Mouse (Mus musculus) T-cell, adult 2 months (primary cell): ENCODE results near the gene Atp5e.

Experiments used
- DNase-seq: peaks from one replicate; pipeline ENCODE4 v3.0.0; 2022; ENCODE audit warnings: low spot score

Gene Atp5e

DNA sequence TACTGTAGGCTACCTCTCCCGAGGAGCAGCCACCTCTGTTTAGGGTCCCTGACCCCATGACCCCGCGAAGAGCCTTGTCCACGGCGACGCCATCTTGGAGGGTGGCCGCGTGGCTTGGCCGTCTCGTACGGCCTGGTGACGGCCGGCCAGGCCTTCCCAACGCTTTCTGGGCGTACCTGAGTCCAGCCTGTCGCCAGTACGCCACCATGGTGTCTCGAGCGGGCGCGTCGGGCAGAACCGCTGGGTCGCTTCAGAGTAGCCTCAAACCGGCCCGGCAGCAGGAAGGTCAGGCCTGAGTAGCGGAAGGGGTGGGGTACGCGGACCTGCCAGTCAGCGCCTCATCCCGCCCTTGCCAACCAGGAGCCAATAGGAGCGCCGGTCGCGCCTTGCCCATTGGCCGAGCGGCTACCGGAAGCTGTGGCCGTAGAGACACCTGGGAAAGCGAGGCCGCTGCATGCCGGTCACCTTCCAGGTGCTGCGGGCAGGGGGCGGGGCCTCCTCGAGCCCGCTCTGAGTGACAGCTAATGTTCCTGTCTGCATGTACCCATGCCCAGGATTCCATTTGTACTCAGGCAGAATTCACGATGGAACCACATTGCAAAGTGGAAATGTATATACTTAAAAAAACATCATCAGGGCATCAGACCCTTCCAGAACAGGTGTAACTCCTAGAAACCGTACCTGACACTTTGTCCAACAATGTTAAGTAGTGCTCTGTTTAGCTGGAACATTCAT lies at the start of gene Atp5e:
Gene Atp5e, minus strand, starts transcription at position 317 of the 735 bp plus-strand sequence.
- DNase-seq, result peak; percentile 83

GRCm38 (mm10) chr2:174509825-174510224 lies 45.9 kb upstream of the Atp5e start:
- DNase-seq, result no peak

GRCm38 (mm10) chr2:174507998-174508397 lies 44.1 kb upstream of the Atp5e start:
- DNase-seq, result no peak

GRCm38 (mm10) chr2:174502831-174503460 lies 39.0 kb upstream of the Atp5e start:
- no peak for DNase-seq

DNA sequence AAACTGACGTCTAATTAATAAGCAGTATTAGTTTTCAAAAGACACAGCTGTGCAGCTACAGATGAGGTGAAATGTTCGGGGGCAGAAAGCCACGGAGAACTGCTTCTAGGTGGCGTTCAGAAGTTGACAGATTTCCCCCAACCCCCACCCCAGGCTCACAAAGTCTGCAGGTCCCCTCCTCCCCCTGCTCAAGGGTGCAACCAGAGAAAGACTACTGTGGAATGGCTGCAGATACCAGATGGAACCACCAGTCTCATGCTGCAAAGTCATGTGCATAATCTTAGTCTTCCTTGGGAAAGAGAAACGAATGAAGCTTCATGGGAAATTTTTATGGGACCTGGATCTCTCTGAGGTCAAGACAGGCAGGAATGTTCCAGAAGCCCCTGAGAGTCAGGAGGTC lies 38.4 kb upstream of the Atp5e start:
- no peak for DNase-seq

DNA sequence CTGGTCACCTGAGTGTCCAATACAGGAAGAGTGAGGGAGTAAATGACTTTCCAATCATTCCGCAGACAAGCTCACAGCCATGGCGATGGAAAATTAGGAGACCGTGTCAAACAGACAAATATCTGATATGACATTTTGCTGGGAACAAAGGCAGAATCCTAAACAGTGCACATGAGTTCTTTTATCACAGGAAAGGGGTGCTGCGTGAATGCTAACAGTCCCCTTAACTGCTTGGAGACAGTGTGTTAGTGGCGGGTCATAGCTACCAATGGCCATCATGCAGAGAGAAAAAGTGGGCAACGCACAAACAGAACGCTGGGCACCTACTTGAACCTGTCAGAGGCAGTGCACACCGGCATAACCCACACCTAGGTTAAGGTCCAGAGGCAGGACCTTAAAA lies 37.6 kb upstream of the Atp5e start:
- no peak for DNase-seq

- no peak for DNase-seq
These were observed 37.1 kb upstream of the Atp5e start for GRCm38 (mm10) chr2:174500814-174501503.

DNA sequence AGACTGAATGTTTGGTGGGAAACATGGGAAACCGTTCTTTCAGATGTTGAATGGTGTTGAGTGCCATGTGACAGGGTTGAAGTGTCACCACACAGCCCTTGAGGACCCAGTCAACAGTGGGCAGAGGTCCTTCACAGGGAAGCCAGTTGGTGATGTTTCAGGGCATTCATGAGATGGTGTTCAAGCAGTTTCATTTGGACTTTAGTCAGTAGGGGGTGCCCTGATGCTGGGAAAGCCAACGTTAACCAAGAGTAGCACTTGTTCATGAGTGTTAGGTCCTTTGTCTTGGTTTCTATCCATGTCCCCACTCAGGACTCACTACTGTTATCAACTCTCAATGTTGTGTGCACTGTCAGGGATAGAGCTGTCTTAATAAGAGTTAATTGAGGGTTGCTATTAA lies 29.0 kb upstream of the Atp5e start:
- DNase-seq, result peak; percentile 54

DNA sequence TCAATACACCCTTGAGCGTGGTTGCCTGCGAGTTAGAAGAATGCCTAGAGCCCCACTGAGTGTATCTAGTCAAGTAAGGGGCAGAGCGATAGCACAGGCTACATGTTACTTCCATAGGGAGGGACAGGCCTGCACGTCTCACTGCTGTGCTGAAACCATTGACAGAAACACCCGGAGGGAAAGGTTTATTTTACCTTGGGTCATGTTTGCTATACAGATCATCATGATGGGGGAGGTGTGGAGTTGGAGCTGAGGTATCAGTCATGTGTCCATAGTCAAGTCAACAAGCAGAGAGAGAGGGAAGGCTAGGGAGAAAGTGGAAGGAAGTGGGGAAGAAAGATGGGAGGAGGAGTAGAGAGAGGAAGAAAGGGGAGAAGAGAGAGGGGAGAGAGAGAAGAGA lies 23.1 kb upstream of the Atp5e start:
- no peak for DNase-seq

DNA sequence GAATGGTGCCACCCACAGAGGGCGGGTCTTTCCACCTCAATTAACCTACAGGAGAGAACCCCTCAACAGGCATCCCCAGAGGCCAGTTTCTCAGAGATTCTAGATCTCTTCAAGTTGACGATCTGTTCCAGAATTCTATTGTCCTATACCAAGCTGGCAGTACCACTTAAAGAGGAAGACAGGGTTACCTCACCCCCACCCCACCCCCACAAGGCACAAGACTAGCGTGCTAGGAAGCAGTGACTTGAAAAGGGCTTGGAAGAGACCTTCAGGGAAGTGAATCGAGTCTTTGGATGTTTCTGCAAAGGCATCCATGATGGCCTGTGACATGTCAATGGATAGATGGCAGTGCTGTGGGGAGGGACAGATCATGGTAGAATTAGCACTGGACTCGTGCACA lies 14.8 kb upstream of the Atp5e start:
- DNase-seq, result no peak

DNA sequence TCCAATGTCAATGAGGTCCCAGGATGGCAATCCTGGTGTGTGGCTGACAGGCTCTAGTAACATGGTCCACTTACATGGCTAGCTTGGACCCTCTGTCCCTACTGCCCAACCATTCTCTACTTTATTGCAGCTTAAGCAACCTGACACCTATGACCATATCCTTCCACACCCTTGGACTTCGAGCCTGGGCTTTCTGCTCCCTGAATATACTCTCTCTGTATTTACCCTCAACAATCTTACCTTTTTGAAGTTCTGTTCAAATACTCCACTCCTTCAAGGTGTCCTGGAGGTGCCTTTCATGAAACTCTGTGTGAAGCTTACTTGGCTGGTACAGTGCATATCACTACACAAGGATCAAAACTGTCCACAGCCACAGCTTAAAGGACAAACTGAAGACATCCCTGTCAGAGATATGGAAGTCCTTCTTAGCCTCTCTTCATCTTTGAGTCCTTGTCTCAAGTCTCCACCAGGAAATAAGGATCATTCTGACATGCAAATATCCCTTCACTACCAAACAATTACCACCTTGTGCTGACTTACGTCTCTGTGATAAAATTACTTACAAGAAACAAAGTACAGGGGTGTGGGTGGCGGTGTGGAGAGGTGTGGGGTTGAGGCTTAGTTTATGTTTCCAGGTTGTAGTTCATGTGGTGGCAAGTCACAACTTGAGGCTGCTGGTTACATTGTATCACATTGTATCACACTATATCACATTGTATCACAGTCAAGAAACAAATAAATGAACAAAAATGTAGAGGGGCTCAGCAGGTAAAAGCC lies 13.8 kb upstream of the Atp5e start:
- DNase-seq, result no peak

- no peak for DNase-seq
These were observed 9.6 kb upstream of the Atp5e start for GRCm38 (mm10) chr2:174473550-174473927.

DNA sequence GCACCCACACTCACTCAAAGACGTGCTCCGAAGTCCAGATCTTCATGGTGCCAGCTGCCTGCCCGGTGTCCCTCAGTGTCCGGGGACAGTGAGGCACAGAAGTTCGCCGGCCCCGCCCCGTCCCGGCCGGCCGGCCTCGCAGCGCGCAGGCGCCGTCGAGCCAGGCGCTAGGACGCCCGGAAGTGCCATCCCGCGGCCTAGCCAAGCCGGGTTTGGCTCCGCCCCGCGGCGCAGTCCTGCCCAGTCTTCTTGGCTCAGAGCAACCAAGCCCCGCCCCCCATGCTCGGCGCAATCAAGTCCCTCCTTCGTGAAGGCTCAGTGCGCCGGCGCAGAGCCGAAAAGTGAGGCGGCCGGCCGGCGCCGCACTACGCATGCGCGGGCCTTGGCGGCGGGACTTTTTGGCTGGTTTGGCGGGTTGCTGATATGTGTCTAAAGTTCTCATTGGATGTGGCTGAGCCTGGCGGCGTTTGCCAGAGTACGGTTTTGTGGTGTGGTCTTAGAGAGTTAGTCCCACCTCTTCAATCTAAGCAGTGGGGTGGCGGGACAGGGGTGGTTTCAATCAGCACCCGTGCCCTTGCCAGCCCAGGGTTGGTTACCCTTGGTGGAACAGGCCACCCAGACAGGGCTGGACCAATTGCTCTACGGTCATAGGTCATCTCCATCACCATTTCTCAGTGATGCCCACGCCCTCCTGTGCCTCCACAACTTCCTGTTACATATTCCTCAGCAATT lies 9.1 kb upstream of the Atp5e start, which contains the start of gene Prelid3b:
Gene Prelid3b, minus strand, starts transcription at position 264 of the 732 bp plus-strand sequence.
- peak; percentile 100 for DNase-seq

GRCm38 (mm10) chr2:174472407-174472806 lies 8.5 kb upstream of the Atp5e start:
- no peak for DNase-seq

- no peak for DNase-seq
These were observed 7.0 kb upstream of the Atp5e start for GRCm38 (mm10) chr2:174470786-174471405.

- no peak for DNase-seq
These were observed 6.4 kb upstream of the Atp5e start for GRCm38 (mm10) chr2:174470333-174470732.

DNA sequence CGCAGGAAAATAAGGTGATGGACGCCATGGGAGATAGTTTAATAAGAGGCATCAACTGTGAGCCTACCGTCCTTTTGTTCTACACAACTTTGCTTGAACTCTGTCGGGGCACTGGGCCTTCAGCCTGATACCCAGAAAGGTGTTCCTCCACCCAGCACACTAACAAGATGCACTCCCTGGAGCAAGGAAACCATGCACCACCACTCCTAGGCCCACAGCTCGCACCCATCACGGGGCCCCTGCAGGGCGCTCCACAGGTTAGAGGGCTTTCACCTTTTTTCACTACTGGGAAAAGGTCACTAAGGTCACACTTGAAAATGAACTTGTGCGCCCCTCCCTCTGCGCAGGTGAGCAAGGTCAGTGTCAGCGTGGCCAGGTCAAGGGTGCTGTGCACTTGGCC lies 535 bp downstream of the Atp5e start:
- peak; percentile 12 for DNase-seq

DNA sequence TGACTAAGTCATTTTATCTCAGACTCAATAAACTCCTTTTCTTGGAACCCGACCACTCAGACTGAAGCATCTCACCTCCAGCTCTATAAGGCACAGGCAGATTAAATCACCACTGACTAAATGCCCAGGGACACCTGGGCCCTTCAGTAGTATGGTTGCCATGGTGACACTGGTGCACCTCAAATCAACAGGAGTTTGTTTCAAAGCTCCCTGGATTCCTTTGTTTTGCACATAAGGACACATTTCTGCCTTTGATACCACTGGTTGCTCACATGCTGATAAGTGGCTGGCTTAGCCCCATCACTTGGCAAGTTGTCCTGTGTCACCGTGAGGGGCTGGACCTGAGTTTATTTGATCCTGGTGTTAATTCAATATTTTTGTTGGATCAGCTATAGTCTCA lies 4.5 kb downstream of the Atp5e start:
- no peak for DNase-seq

GRCm38 (mm10) chr2:174453681-174454080 lies 10.2 kb downstream of the Atp5e start:
- DNase-seq, result no peak

GRCm38 (mm10) chr2:174450353-174450752 lies 13.6 kb downstream of the Atp5e start, which contains the start of gene Tubb1:
TSS of gene Tubb1 (plus strand) at chr2:174450695.
- DNase-seq, result no peak

GRCm38 (mm10) chr2:174448405-174448804 lies 15.5 kb downstream of the Atp5e start:
- no peak for DNase-seq
